Mouse (Mus musculus) bone marrow, adult 2 months (tissue): ENCODE results near the gene Cd52. TPM values are rescaled to one million over a fixed set of nuclear protein-coding genes. Genes with fewer than 3 reads are reported as not detected.

Experiments used
- H3K27ac ChIP-seq: fragments of 200-500 bp; 2 replicates; pipeline ENCODE4 v1.5.1; 2012; ENCODE audit warnings: low read depth, mild to moderate bottlenecking, control low read depth, inconsistent platforms, low read length; ENCODE audit not compliant: control insufficient read depth, poor library complexity, insufficient read depth
- H3K4me1 ChIP-seq: fragments of 200-500 bp; 2 replicates; pipeline ENCODE4 v1.6.1; 2011; ENCODE audit warnings: low read length; ENCODE audit not compliant: control insufficient read depth, insufficient read depth
- H3K4me3 ChIP-seq: fragments of 200-500 bp; replicated peaks from 2 replicates; pipeline ENCODE3; 2011; ENCODE audit warnings: mild to moderate bottlenecking, low read depth, low read length, control low read depth; ENCODE audit not compliant: control insufficient read depth
- CTCF ChIP-seq: fragments of 200-500 bp; IDR thresholded peaks from 2 replicates; pipeline ENCODE4 v1.5.1; 2011; ENCODE audit warnings: low read length, control low read depth; ENCODE audit not compliant: control insufficient read depth, insufficient read depth
- POLR2A ChIP-seq: fragments of 200-500 bp; IDR thresholded peaks from 2 replicates; pipeline ENCODE4 v1.6.1; 2011; ENCODE audit warnings: low read depth, mild to moderate bottlenecking, control low read depth, low read length, borderline replicate concordance; ENCODE audit not compliant: control insufficient read depth
- WGBS: fragments of 180-500 bp; shearing (Covaris S2); methylation state at CpG from one replicate; pipeline ENCODE4 v1.1.7; 2018; 5-methylcytosine and 5-hydroxymethylcytosine counted together
- polyA plus RNA-seq: library from polyadenylated mRNA; stranded (reverse); fragments of >200 nt; gene quantifications from 2 replicates; pipeline ENCODE4 v1.2.4, GENCODE M21; 2011; ENCODE audit warnings: low replicate concordance; ENCODE audit not compliant: missing spikeins, insufficient read depth, insufficient read length

Cd52 gene
- polyA plus RNA-seq, 1 experiment, result 801 TPM

DNA sequence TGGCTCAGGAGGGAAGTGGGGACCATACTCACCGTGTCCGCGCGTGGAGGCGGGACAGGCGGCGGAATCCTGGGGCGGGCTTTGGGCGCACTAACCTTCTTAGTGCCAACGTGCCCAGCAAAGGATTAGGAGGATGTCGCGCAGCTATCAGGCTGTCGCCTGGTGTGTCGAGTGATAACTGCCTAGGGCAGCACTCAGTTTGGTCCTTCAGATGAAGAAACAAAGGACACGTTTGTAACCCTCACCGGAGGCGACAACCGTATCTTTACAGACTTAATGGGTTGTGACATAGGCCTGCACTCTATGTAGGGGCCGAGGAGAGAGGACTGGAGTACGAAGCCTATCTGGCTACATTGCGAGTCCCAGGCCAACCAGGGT, 7.8 kb upstream of the Cd52 start:
- 8% methylated on average over 21 of the region's 21 CpGs for WGBS
- Histone ChIP-seq H3K4me3 (peak overlapping the region; percentile 97), H3K27ac (peak overlapping the region; percentile 60), H3K4me1 (peaks cover 12% of the 10 kb centered on the region)
- TF ChIP-seq POLR2A, result no peak
- no peak for TF ChIP-seq CTCF

- Histone ChIP-seq H3K4me3 (peak within 1 kb of the TSS; percentile 97), H3K4me1 (peaks cover 11% of the 10 kb centered on the region), H3K27ac (peak within 1 kb of the TSS; percentile 60)
- WGBS, result 17% methylated on average over 34 of the region's 34 CpGs
- TF ChIP-seq POLR2A (no peak; the same call in 1 of the 2 replicates), CTCF (no peak)
These were observed 7.3 kb upstream of the Cd52 start, which contains the start of gene Ubxn11 for GRCm38 (mm10) chr4:134101979-134102741. Gene Ubxn11, plus strand, starts transcription at chr4:134102570.

DNA sequence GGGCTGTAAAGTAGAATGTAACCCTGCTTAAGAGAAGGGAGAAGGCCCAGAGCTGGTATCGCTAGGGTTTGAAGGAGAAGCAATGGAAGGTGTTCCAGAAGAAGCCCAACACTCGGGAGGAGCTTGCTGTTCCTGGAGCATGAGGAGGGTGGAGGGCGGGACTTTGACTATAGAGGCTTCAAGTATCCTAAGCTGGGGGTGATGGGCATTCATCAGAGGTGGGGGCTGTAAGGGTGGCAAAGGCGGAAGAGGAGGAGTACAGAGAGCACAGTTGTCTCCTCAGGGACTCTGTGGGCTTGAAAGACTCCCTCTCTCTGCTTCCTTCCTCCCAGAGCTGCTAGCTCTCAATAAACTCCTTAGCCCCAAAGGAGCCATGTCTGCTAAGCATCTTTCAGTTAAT, 5.4 kb upstream of the Cd52 start:
- Histone ChIP-seq H3K27ac (peak overlapping the region; percentile 89; the same call in 1 of the 2 replicates), H3K4me1 (peaks cover 9% of the 10 kb centered on the region), H3K4me3 (no peak overlapping the region)
- no peak for TF ChIP-seq POLR2A
- TF ChIP-seq CTCF, result no peak
- 83% methylated on average over 4 of the region's 4 CpGs for WGBS

- no peak for TF ChIP-seq CTCF
- TF ChIP-seq POLR2A, result peak; percentile 67; the same call in 1 of the 2 replicates
- Histone ChIP-seq H3K27ac (peak overlapping the region; percentile 89), H3K4me1 (peaks cover 9% of the 10 kb centered on the region), H3K4me3 (peak overlapping the region; percentile 22)
- 7% methylated on average over 8 of the region's 8 CpGs for WGBS
These were observed 3.7 kb upstream of the Cd52 start for GRCm38 (mm10) chr4:134098628-134099027.

GRCm38 (mm10) chr4:134097015-134097608, 2.2 kb upstream of the Cd52 start:
- Histone ChIP-seq H3K4me3 (no peak overlapping the region), H3K27ac (peak overlapping the region; percentile 89), H3K4me1 (peaks cover 9% of the 10 kb centered on the region)
- TF ChIP-seq POLR2A (no peak), CTCF (no peak)
- WGBS, result 2% methylated on average over 5 of the region's 5 CpGs

GRCm38 (mm10) chr4:134096120-134096519, 1.2 kb upstream of the Cd52 start:
- H3K27ac ChIP-seq, result peak overlapping the region; percentile 19; the same call in 1 of the 2 replicates
- 75% methylated on average over 3 of the region's 3 CpGs for WGBS
- H3K4me3 ChIP-seq, result no peak overlapping the region
- H3K4me1 ChIP-seq, result peaks cover 9% of the 10 kb centered on the region
- TF ChIP-seq POLR2A (no peak), CTCF (no peak)

DNA sequence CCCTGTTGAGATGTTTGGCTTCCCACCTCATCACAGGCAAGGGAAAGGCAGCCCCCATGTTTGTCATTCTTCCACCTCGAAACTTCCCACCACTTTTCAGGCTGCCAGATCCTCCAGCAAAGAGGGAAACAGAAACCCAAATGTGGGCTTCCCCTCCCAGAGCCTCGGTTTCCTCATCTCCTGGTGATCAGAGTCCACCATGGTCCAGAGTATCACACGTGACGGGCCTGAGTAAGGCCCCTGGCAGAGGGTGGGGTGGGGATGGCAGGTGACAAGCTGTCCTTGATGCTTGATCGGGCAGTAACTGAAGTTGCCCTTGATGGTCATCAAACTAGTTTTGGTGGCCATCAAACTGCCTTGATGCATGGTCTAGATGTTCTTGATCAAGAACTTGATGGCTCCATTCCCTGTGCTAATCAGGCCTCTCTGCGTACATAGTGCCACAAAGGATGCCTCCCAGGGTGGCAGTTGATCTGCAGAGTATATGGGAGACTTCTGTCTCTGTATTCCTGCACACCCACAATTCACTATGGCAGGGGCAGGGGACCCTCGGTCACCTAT, 798 bp downstream of the Cd52 start:
- WGBS, result 37% methylated on average over 7 of the region's 7 CpGs
- Histone ChIP-seq H3K27ac (peak overlapping the region; percentile 91), H3K4me1 (peaks cover 3% of the 10 kb centered on the region; the same call in 1 of the 2 replicates), H3K4me3 (peak overlapping the region; percentile 91)
- TF ChIP-seq POLR2A (no peak), CTCF (no peak)
